Mouse (Mus musculus) stomach, adult 2 months (tissue): ENCODE measurements around the gene Trim65. TPM values are rescaled to one million over a fixed set of nuclear protein-coding genes. Genes with fewer than 3 reads are reported as not detected.

Source experiments
- polyA plus RNA-seq: library from polyadenylated mRNA; depleted of rRNA; stranded (reverse); fragments of >200 nt; gene quantifications from 2 replicates; pipeline ENCODE4 v1.2.3, GENCODE M21; 2012; rRNA removed

The Trim65 gene
- polyA plus RNA-seq: 6.7 and 7.1 TPM in 2 replicates

GRCm38 (mm10) chr11:116130488-116131205 lies at the start of gene Trim65:
TSS of gene Trim65 (minus strand) at chr11:116131128.

GRCm38 (mm10) chr11:116167884-116168439 lies 37.0 kb upstream of the Trim65 start, which contains the start of gene Fbf1:
TSS of gene Fbf1 (minus strand) at chr11:116168166.

GRCm38 (mm10) chr11:116138468-116139138 lies 7.7 kb upstream of the Trim65 start, which contains the start of gene Mrpl38:
TSS of gene Mrpl38 (minus strand) at chr11:116138868.

GRCm38 (mm10) chr11:116127156-116127980 lies 3.6 kb downstream of the Trim65 start, which contains the start of gene Trim47:
TSS of gene Trim47 (minus strand) at chr11:116127210.

GRCm38 (mm10) chr11:116086258-116087193 lies 44.4 kb downstream of the Trim65 start, which contains the start of gene Wbp2:
TSS of gene Wbp2 (minus strand) at chr11:116086995.

GRCm38 (mm10) chr11:116077446-116078204 lies 53.3 kb downstream of the Trim65 start, which contains the start of gene Unc13d:
TSS of gene Unc13d (minus strand) at chr11:116077961.

Other genes starting within 250 kb of the Trim65 start
- 2.9 and 4.1 TPM in 2 replicates for gene Smim5, start 231.2 kb downstream of the Trim65 start, polyA plus RNA-seq
- gene Smim6, start 219.1 kb downstream of the Trim65 start, polyA plus RNA-seq: 24.8 and 28.5 TPM in 2 replicates
- 13.2 and 13.4 TPM in 2 replicates for gene Sap30bp, start 197.8 kb downstream of the Trim65 start, polyA plus RNA-seq
- 9.7 and 12.0 TPM in 2 replicates for gene Recql5, start 197.7 kb downstream of the Trim65 start, polyA plus RNA-seq
- gene Itgb4, start 156.4 kb downstream of the Trim65 start, polyA plus RNA-seq: 37.3 and 46.8 TPM in 2 replicates
- gene Galk1, start 118.4 kb downstream of the Trim65 start, polyA plus RNA-seq: 47.5 and 60.9 TPM in 2 replicates
- 64.3 and 74.4 TPM in 2 replicates for gene H3f3b, start 103.2 kb downstream of the Trim65 start, polyA plus RNA-seq
- 11.0 and 11.8 TPM in 2 replicates for gene Unk, start 100.8 kb downstream of the Trim65 start, polyA plus RNA-seq
- 8.1 and 8.3 TPM in 2 replicates for gene Unc13d, start 53.2 kb downstream of the Trim65 start, polyA plus RNA-seq
- gene Wbp2, start 44.1 kb downstream of the Trim65 start, polyA plus RNA-seq: 168 and 184 TPM in 2 replicates
- gene Trim47, start 3.9 kb downstream of the Trim65 start, polyA plus RNA-seq: 47.2 and 62.0 TPM in 2 replicates
- gene Mrpl38, start 7.7 kb upstream of the Trim65 start, polyA plus RNA-seq: 49.6 and 56.5 TPM in 2 replicates
- 7.2 and 9.5 TPM in 2 replicates for gene Fbf1, start 37.0 kb upstream of the Trim65 start, polyA plus RNA-seq
- gene Ten1, start 67.7 kb upstream of the Trim65 start, polyA plus RNA-seq: 10.8 and 11.8 TPM in 2 replicates
- 42.7 and 56.9 TPM in 2 replicates for gene Acox1, start 67.9 kb upstream of the Trim65 start, polyA plus RNA-seq
- 18.9 and 19.2 TPM in 2 replicates for gene Evpl, start 106.9 kb upstream of the Trim65 start, polyA plus RNA-seq
- gene Srp68, start 143.1 kb upstream of the Trim65 start, polyA plus RNA-seq: 18.6 and 18.9 TPM in 2 replicates
- 3.1 and 5.7 TPM in 2 replicates for gene Galr2, start 149.8 kb upstream of the Trim65 start, polyA plus RNA-seq
- 12.6 and 12.9 TPM in 2 replicates for gene Exoc7, start 176.1 kb upstream of the Trim65 start, polyA plus RNA-seq
- gene Foxj1, start 204.3 kb upstream of the Trim65 start, polyA plus RNA-seq: 0.15 and 0.68 TPM in 2 replicates